Mouse (Mus musculus) lung, postnatal 0 days (tissue): Measurements from ENCODE around the gene Trim45.

Experiments used
- CTCF ChIP-seq: IDR thresholded peaks from 2 replicates; pipeline ENCODE4 v1.5.1; 2016; ENCODE audit warnings: antibody characterized with exemption, mild to moderate bottlenecking
- EP300 ChIP-seq: IDR thresholded peaks from 2 replicates; pipeline ENCODE4 v1.6.1; 2016; ENCODE audit warnings: antibody characterized with exemption, mild to moderate bottlenecking, control low read depth

DNA sequence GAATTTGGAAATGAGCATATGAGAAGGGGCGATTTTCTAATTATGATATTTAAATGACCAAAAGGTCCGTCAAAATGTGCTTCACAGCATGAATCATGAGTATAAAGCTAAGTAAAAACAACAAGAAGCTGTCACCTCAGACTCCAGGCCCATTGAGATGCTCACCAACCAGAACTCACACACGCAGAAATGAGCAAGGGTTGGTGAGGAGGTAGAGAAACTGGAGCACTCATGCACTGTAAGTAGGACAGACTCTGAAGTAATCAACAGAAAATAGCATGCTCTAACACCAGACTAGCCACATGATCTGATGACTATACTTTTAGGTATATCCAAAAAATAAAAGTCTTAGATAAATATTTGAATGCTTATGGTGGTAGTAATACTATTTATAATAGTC is 31.6 kb upstream of the Trim45 start:
- TF ChIP-seq CTCF (no peak), EP300 (no peak)
